Mouse (Mus musculus) megakaryocyte, embryonic 14.5 days (primary cell): ENCODE data around the gene Chsy1. TPM values are rescaled to one million over a fixed set of nuclear protein-coding genes. Genes with fewer than 3 reads are reported as not detected.
A peak's percentile ranks its signal among the peaks of the same experiment; 100 is the strongest.

ENCODE experiments used
- H3K27me3 ChIP-seq: replicated peaks from 2 replicates; pipeline ENCODE3; 2012; ENCODE audit warnings: inconsistent platforms
- H3K36me3 ChIP-seq: replicated peaks from 2 replicates; pipeline ENCODE3; 2012; ENCODE audit warnings: low read length, inconsistent platforms, mixed read lengths
- H3K4me1 ChIP-seq: 2 replicates; pipeline ENCODE4 v1.6.1; 2012; ENCODE audit warnings: inconsistent platforms
- H3K4me3 ChIP-seq: replicated peaks from 2 replicates; pipeline ENCODE3; 2012; ENCODE audit warnings: moderate library complexity, mild to moderate bottlenecking, inconsistent platforms
- H3K9me3 ChIP-seq: 2 replicates; pipeline ENCODE4 v1.6.1; 2012; ENCODE audit warnings: inconsistent platforms
- FLI1 ChIP-seq: IDR thresholded peaks from 2 replicates; pipeline ENCODE4 v1.6.1; 2012; ENCODE audit warnings: low read length, inconsistent platforms, mixed read lengths
- GATA1 ChIP-seq: IDR thresholded peaks from 3 replicates; pipeline ENCODE4 v1.6.1; 2012; ENCODE audit warnings: mixed read lengths, low read length, inconsistent platforms, borderline replicate concordance
- polyA plus RNA-seq: library from polyadenylated mRNA; stranded (reverse); fragments of >175 nt; gene quantifications from 2 replicates; pipeline ENCODE4 v1.2.3, GENCODE M21; 2012; ENCODE audit warnings: low replicate concordance; ENCODE audit not compliant: insufficient read depth

The Chsy1 gene
- polyA plus RNA-seq, 1 experiment, result 14.4 TPM

- Histone ChIP-seq H3K4me1 (peaks cover 85% of the 10 kb centered on the region), H3K36me3 (peaks cover 68% of the 10 kb centered on the region), H3K4me3 (peak overlapping the region; percentile 78)
Measured at GRCm38 (mm10) chr7:66136187-66136586, 26.9 kb downstream of the Chsy1 start.

GRCm38 (mm10) chr7:66137309-66137708, 28.0 kb downstream of the Chsy1 start:
- no peaks in the 10 kb centered on the region for H3K27me3 ChIP-seq
- TF ChIP-seq GATA1 (no peak), FLI1 (no peak)
- no peaks in the 10 kb centered on the region for H3K9me3 ChIP-seq
- H3K4me1 ChIP-seq, result peaks cover 82% of the 10 kb centered on the region
- peak overlapping the region; percentile 44 for H3K4me3 ChIP-seq
- peaks cover 68% of the 10 kb centered on the region for H3K36me3 ChIP-seq

More at GRCm38 (mm10) chr7:66136187-66136586, 26.9 kb downstream of the Chsy1 start:
- TF ChIP-seq GATA1 (no peak), FLI1 (no peak)
- no peaks in the 10 kb centered on the region for H3K27me3 ChIP-seq
- H3K9me3 ChIP-seq, result no peaks in the 10 kb centered on the region

GRCm38 (mm10) chr7:66138301-66138700, 29.0 kb downstream of the Chsy1 start:
- Histone ChIP-seq H3K9me3 (no peaks in the 10 kb centered on the region), H3K36me3 (peaks cover 72% of the 10 kb centered on the region), H3K4me3 (no peak overlapping the region), H3K27me3 (no peaks in the 10 kb centered on the region), H3K4me1 (peaks cover 84% of the 10 kb centered on the region)
- TF ChIP-seq GATA1 (no peak), FLI1 (no peak)

GRCm38 (mm10) chr7:66138878-66139277, 29.6 kb downstream of the Chsy1 start:
- Histone ChIP-seq H3K27me3 (no peaks in the 10 kb centered on the region), H3K4me1 (peaks cover 90% of the 10 kb centered on the region), H3K4me3 (no peak overlapping the region), H3K9me3 (no peaks in the 10 kb centered on the region), H3K36me3 (peaks cover 77% of the 10 kb centered on the region)
- TF ChIP-seq FLI1 (no peak), GATA1 (no peak)

GRCm38 (mm10) chr7:66140095-66140494, 30.8 kb downstream of the Chsy1 start:
- no peak for TF ChIP-seq GATA1
- TF ChIP-seq FLI1, result no peak
- Histone ChIP-seq H3K4me1 (peaks cover 92% of the 10 kb centered on the region), H3K36me3 (peaks cover 84% of the 10 kb centered on the region)

GRCm38 (mm10) chr7:66140923-66141570, 31.7 kb downstream of the Chsy1 start:
- TF ChIP-seq FLI1 (no peak), GATA1 (no peak)

More at GRCm38 (mm10) chr7:66140095-66140494, 30.8 kb downstream of the Chsy1 start:
- Histone ChIP-seq H3K4me3 (no peak overlapping the region), H3K27me3 (no peaks in the 10 kb centered on the region), H3K9me3 (no peaks in the 10 kb centered on the region)

GRCm38 (mm10) chr7:66142514-66142913, 33.2 kb downstream of the Chsy1 start:
- peaks cover 79% of the 10 kb centered on the region for H3K36me3 ChIP-seq
- H3K9me3 ChIP-seq, result no peaks in the 10 kb centered on the region
- H3K4me1 ChIP-seq, result peaks cover 79% of the 10 kb centered on the region
- no peaks in the 10 kb centered on the region for H3K27me3 ChIP-seq
- no peak overlapping the region for H3K4me3 ChIP-seq
- TF ChIP-seq FLI1, result no peak
- TF ChIP-seq GATA1, result no peak

More at GRCm38 (mm10) chr7:66140923-66141570, 31.7 kb downstream of the Chsy1 start:
- Histone ChIP-seq H3K9me3 (no peaks in the 10 kb centered on the region), H3K36me3 (peaks cover 81% of the 10 kb centered on the region), H3K4me3 (no peak overlapping the region), H3K4me1 (peaks cover 82% of the 10 kb centered on the region), H3K27me3 (no peaks in the 10 kb centered on the region)

GRCm38 (mm10) chr7:66144543-66144942, 35.2 kb downstream of the Chsy1 start:
- Histone ChIP-seq H3K27me3 (no peaks in the 10 kb centered on the region), H3K36me3 (peaks cover 75% of the 10 kb centered on the region), H3K4me1 (peaks cover 76% of the 10 kb centered on the region), H3K9me3 (no peaks in the 10 kb centered on the region), H3K4me3 (peak overlapping the region; percentile 24)
- no peak for TF ChIP-seq FLI1
- no peak for TF ChIP-seq GATA1

- peaks cover 79% of the 10 kb centered on the region for H3K4me1 ChIP-seq
- peak overlapping the region; percentile 62 for H3K4me3 ChIP-seq
- H3K36me3 ChIP-seq, result peaks cover 75% of the 10 kb centered on the region
- H3K9me3 ChIP-seq, result no peaks in the 10 kb centered on the region
- TF ChIP-seq FLI1, result no peak
- TF ChIP-seq GATA1, result no peak
- no peaks in the 10 kb centered on the region for H3K27me3 ChIP-seq
Measured at GRCm38 (mm10) chr7:66147156-66147555, 37.8 kb downstream of the Chsy1 start.

GRCm38 (mm10) chr7:66147816-66148215, 38.5 kb downstream of the Chsy1 start:
- no peak overlapping the region for H3K4me3 ChIP-seq
- H3K36me3 ChIP-seq, result peaks cover 75% of the 10 kb centered on the region
- no peak for TF ChIP-seq FLI1
- no peak for TF ChIP-seq GATA1
- H3K9me3 ChIP-seq, result no peaks in the 10 kb centered on the region
- H3K27me3 ChIP-seq, result no peaks in the 10 kb centered on the region
- peaks cover 79% of the 10 kb centered on the region for H3K4me1 ChIP-seq

- no peaks in the 10 kb centered on the region for H3K27me3 ChIP-seq
- peaks cover 77% of the 10 kb centered on the region for H3K36me3 ChIP-seq
- H3K9me3 ChIP-seq, result no peaks in the 10 kb centered on the region
- TF ChIP-seq FLI1 (no peak), GATA1 (no peak)
- H3K4me1 ChIP-seq, result peaks cover 80% of the 10 kb centered on the region
- no peak overlapping the region for H3K4me3 ChIP-seq
Measured at GRCm38 (mm10) chr7:66149506-66149905, 40.2 kb downstream of the Chsy1 start.
